Mouse (Mus musculus): ENCODE data around the gene Obsl1.

GRCm38 (mm10) chr1:75548871-75549270 lies 42.6 kb upstream of the Obsl1 start:
- no peak for TF ChIP-seq POLR2A (IDR thresholded peaks at IDR 0.05; ENCODE audit: control insufficient read depth in 1 of 2, insufficient read depth in 1 of 2, low read depth in 1 of 2, low read length in 2 of 2, poor library complexity in 1 of 2)
- TF ChIP-seq GATA1 (IDR thresholded peaks at IDR 0.05; ENCODE audit: low read depth, low read length): no peak
- TF ChIP-seq SMC3 (IDR thresholded peaks at IDR 0.05; ENCODE audit: low read depth, low read length): no peak
- no peak for TF ChIP-seq CTCF (IDR thresholded peaks at IDR 0.05 in 2 of 3, conservative IDR thresholded peaks at IDR 0.05 in 1 of 3; ENCODE audit: control insufficient read depth in 1 of 3, insufficient read depth in 1 of 3, low read depth in 2 of 3, low read length in 3 of 3, poor library complexity in 1 of 3, severe bottlenecking in 1 of 3)
- TF ChIP-seq KAT2A (conservative IDR thresholded peaks at IDR 0.05; ENCODE audit: low read depth, low read length): no peak

Measured in MEL (cell line).